In the genomic region with DNA sequence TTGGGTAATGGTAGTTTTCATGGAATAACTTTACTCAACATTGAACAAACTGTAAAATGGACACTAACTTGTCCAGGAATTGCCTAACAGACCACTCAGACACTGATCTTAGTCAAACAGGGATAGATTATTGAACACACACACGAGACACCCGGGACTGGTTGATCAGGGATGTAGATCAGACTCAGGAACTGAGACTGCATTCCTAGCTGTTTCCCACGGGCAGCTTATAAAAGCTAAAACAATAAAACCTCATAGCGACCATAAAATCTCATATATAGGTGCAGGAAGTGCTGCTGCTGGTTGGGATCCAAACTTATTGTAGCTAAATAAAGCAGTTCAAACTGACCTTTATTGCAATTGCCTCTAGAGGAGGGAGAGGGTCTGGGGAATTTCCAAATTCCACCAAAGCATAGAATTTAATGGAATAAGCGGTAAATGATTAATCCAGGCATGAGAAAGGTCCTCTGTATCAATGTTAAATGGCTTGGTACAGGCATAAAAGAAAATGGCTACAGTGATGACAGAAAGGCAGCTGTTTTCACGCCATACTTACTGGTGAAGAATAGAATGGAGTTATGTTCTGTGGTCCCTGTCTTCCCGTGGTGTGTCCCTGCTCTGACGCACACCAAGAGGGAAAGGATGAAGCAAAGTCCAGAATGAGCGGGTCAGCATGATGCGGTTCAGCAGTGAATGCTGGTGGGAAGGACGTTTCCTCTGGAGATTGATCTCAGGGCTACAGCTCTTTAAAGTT, we compare ENCODE assay signal across 19 mouse cellular contexts.
DNase-seq lines count a peak whose midpoint lies in the region; ATAC-seq and TF ChIP-seq lines count a peak whose summit lies in the region.
"Had no signal": no experiment of that assay in that cellular context is flagged by ENCODE, and none has a peak within 500 bp of the region (broad histone marks: within the 10 kb centered on the region; RNA-seq: fewer than 3 reads in every experiment).

No protein-coding gene starts in this region.

- ATAC-seq in kidney, embryonic 15.5 days (replicated peaks; ENCODE audit: low FRiP score) = peak; percentile 54; the same call in 1 of the 2 replicates
- ATAC-seq: forebrain, embryonic 13.5 days; forebrain, postnatal 0 days had no signal

- DNase-seq in kidney, adult 11 months = no peak
- no peak for DNase-seq in CH12.LX (ENCODE audit: extremely low read depth)
- DNase-seq in forelimb bud, embryonic 11.5 days (ENCODE audit: low read depth, low spot score) = peak; percentile 12
- DNase-seq in B cell, adult 2 months = no peak
- DNase-seq in layer of hippocampus, adult 8-10 months (ENCODE audit: low spot score in 2 of 2) = no peak
- DNase-seq: adrenal gland, adult 8-10 months; cerebellum, adult 11 months; cerebellum, adult 9-10 months; cerebellum, postnatal 36 days; gastrocnemius, postnatal 25 days had no signal

- H3K4me3 ChIP-seq in kidney, embryonic 15.5 days (replicated peaks) = no peak overlapping the region
- H3K4me3 ChIP-seq in CH12.LX (replicated peaks in 1 of 3; ENCODE audit: low read depth in 2 of 3, low read length in 2 of 3, poor library complexity in 1 of 3) (peak overlapping the region in 2 of 3 experiments; percentile 27 to 36), myocyte (no peak overlapping the region)
- H3K4me3 ChIP-seq: embryonic facial prominence, embryonic 10.5 days; forebrain, embryonic 13.5 days; heart, embryonic 12.5 days; hindbrain, embryonic 10.5 days; hindbrain, embryonic 15.5 days had no signal

- H3K27ac ChIP-seq in kidney, embryonic 15.5 days = no peak overlapping the region
- peak overlapping the region; percentile 98 for H3K27ac ChIP-seq in CH12.LX (ENCODE audit: insufficient read depth, low read depth)
- H3K27ac ChIP-seq: embryonic facial prominence, embryonic 10.5 days; forebrain, embryonic 13.5 days; hindbrain, embryonic 10.5 days; hindbrain, embryonic 15.5 days had no signal

- 50% methylated on average over 11 of the region's 11 CpGs for WGBS in kidney, embryonic 15.5 days

- no peaks in the 10 kb centered on the region for H3K27me3 ChIP-seq in kidney, embryonic 15.5 days
- H3K27me3 ChIP-seq in CH12.LX (replicated peaks) = no peaks in the 10 kb centered on the region
- no peaks in the 10 kb centered on the region for H3K27me3 ChIP-seq in myocyte (ENCODE audit: control insufficient read depth, insufficient read depth, insufficient read length)
- H3K27me3 ChIP-seq: forebrain, embryonic 13.5 days; heart, embryonic 12.5 days; hindbrain, embryonic 15.5 days had no signal

- H3K4me1 ChIP-seq in kidney, embryonic 15.5 days = no peaks in the 10 kb centered on the region
- H3K4me1 ChIP-seq in CH12.LX (ENCODE audit: control insufficient read depth in 1 of 2, insufficient read depth in 2 of 2) = no peaks in the 10 kb centered on the region
- H3K4me1 ChIP-seq: embryonic facial prominence, embryonic 10.5 days; forebrain, embryonic 13.5 days; heart, embryonic 12.5 days; hindbrain, embryonic 10.5 days; hindbrain, embryonic 15.5 days had no signal

- no peak overlapping the region for H3ac ChIP-seq in myocyte (ENCODE audit: control insufficient read depth, insufficient read length)

- H3K4me2 ChIP-seq in kidney, embryonic 15.5 days = no peak overlapping the region
- H3K4me2 ChIP-seq in CH12.LX (ENCODE audit: insufficient read depth, low read depth, poor library complexity, severe bottlenecking) = peak overlapping the region; percentile 61
- H3K4me2 ChIP-seq in myocyte (ENCODE audit: low read depth) = peak overlapping the region; percentile 42
- H3K4me2 ChIP-seq: forebrain, embryonic 13.5 days; heart, embryonic 12.5 days; hindbrain, embryonic 15.5 days had no signal

- TF ChIP-seq POLR2A in CH12.LX (IDR thresholded peaks at IDR 0.05; ENCODE audit: low read depth, low read length) (no peak), myocyte (IDR thresholded peaks at IDR 0.05; ENCODE audit: insufficient read length, low read depth) (no peak)

- H3K9me3 ChIP-seq in kidney, embryonic 15.5 days (replicated peaks) = no peaks in the 10 kb centered on the region
- H3K9me3 ChIP-seq in CH12.LX (replicated peaks; ENCODE audit: low read length) = peaks cover 7% of the 10 kb centered on the region
- H3K9me3 ChIP-seq: embryonic facial prominence, embryonic 10.5 days; forebrain, embryonic 13.5 days; heart, embryonic 12.5 days; hindbrain, embryonic 10.5 days; hindbrain, embryonic 15.5 days had no signal

- no peak for TF ChIP-seq EP300 in CH12.LX (IDR thresholded peaks at IDR 0.05; ENCODE audit: low read length)

- no peak for TF ChIP-seq RAD21 in CH12.LX (IDR thresholded peaks at IDR 0.05; ENCODE audit: low read depth, low read length)

- in situ Hi-C loops in CH12.LX (cut with MboI; ENCODE audit: low pct_ligation_motif_present, low pct_unique_long_range_greater_than_20kb, low sequenced_read_pairs) = no loop called here

- H3K36me3 ChIP-seq in kidney, embryonic 15.5 days = no peaks in the 10 kb centered on the region
- no peaks in the 10 kb centered on the region for H3K36me3 ChIP-seq in CH12.LX (replicated peaks in 1 of 2; ENCODE audit: control insufficient read depth in 1 of 2, insufficient read depth in 1 of 2, low read length in 1 of 2)
- no peaks in the 10 kb centered on the region for H3K36me3 ChIP-seq in myocyte (ENCODE audit: control insufficient read depth, insufficient read depth)
- H3K36me3 ChIP-seq: embryonic facial prominence, embryonic 10.5 days; G1E; heart, embryonic 12.5 days; hindbrain, embryonic 10.5 days; hindbrain, embryonic 15.5 days had no signal

- H3K9ac ChIP-seq in kidney, embryonic 15.5 days = no peak overlapping the region
- H3K9ac ChIP-seq in CH12.LX (ENCODE audit: insufficient read depth, low read depth) = peak overlapping the region; percentile 39; the same call in 1 of the 2 replicates
- H3K9ac ChIP-seq: forebrain, embryonic 13.5 days; forebrain, postnatal 0 days; heart, embryonic 12.5 days; hindbrain, embryonic 15.5 days had no signal

- H3K79me2 ChIP-seq in CH12.LX (replicated peaks; ENCODE audit: control insufficient read depth, extremely low read depth, insufficient read depth, poor library complexity, severe bottlenecking) = no peaks in the 10 kb centered on the region
- no peaks in the 10 kb centered on the region for H3K79me2 ChIP-seq in myocyte (ENCODE audit: control insufficient read depth, insufficient read depth)

- dilution Hi-C loops in CH12.LX (cut with MboI; ENCODE audit: extremely low pct_ligation_motif_present, extremely low pct_unique_long_range_greater_than_20kb, low sequenced_read_pairs) = no loop called here

- TF ChIP-seq CTCF in CH12.LX (conservative IDR thresholded peaks at IDR 0.05 in 1 of 2, IDR thresholded peaks at IDR 0.05 in 1 of 2; ENCODE audit: low read depth in 2 of 2, low read length in 2 of 2) = no peak

TF ChIP-seq in CH12.LX, 34 proteins besides CTCF, POLR2A, EP300 and RAD21:
- TF ChIP-seq GABPA (IDR thresholded peaks at IDR 0.05; ENCODE audit: insufficient replicate concordance, low read depth, low read length) (no peak), ZC3H11A (IDR thresholded peaks at IDR 0.05; ENCODE audit: low read depth, low read length) (no peak), NRF1 (IDR thresholded peaks at IDR 0.05; ENCODE audit: low read depth, low read length) (peak; percentile 25; the same call in 1 of the 2 replicates), E2F4 (IDR thresholded peaks at IDR 0.05; ENCODE audit: insufficient replicate concordance, low read depth, low read length) (no peak), IRF4 (IDR thresholded peaks at IDR 0.05; ENCODE audit: low read depth, low read length) (0 out of 2 replicates have a peak, but pooled peaks have one; percentile 23), TBP (conservative IDR thresholded peaks at IDR 0.05; ENCODE audit: low read depth, low read length) (no peak), SIN3A (IDR thresholded peaks at IDR 0.05; ENCODE audit: low read length) (peak; percentile 35; the same call in 1 of the 2 replicates), NELFE (IDR thresholded peaks at IDR 0.05; ENCODE audit: low read depth, low read length) (0 out of 2 replicates have a peak, but pooled peaks have one; percentile 22), MAZ (IDR thresholded peaks at IDR 0.05; ENCODE audit: low read depth, low read length) (no peak), KAT2A (IDR thresholded peaks at IDR 0.05; ENCODE audit: insufficient replicate concordance, low read length) (no peak), MXI1 (IDR thresholded peaks at IDR 0.05; ENCODE audit: low read depth, low read length) (no peak)
TF ChIP-seq in CH12.LX: peak in this region for 4.

TF ChIP-seq in myocyte, 11 proteins besides CTCF, POLR2A, EP300 and RAD21:
- no peak for TF ChIP-seq POLR2AphosphoS2 (IDR thresholded peaks at IDR 0.05; ENCODE audit: insufficient read length, low read depth)
- TF ChIP-seq MAX (IDR thresholded peaks at IDR 0.05; ENCODE audit: low read depth) = no peak
- no peak for TF ChIP-seq CEBPB (IDR thresholded peaks at IDR 0.05; ENCODE audit: insufficient read depth, poor library complexity, severe bottlenecking)
- no peak for TF ChIP-seq TCF12 (IDR thresholded peaks at IDR 0.05; ENCODE audit: insufficient read depth, poor library complexity, severe bottlenecking)
- TF ChIP-seq E2F4 (IDR thresholded peaks at IDR 0.05; ENCODE audit: insufficient read depth) = no peak
- no peak for TF ChIP-seq MYOD1 (IDR thresholded peaks at IDR 0.05; ENCODE audit: control insufficient read depth in 1 of 3, insufficient read length in 2 of 3, low read depth in 2 of 3)
- no peak for TF ChIP-seq MYOG (IDR thresholded peaks at IDR 0.05; ENCODE audit: control insufficient read depth in 1 of 3, insufficient read depth in 1 of 3, insufficient read length in 2 of 3, low read depth in 2 of 3)
- TF ChIP-seq SRF (IDR thresholded peaks at IDR 0.05; ENCODE audit: control insufficient read depth, insufficient read length, low read depth) = no peak
- no peak for TF ChIP-seq REST (IDR thresholded peaks at IDR 0.05; ENCODE audit: insufficient read depth, insufficient read length)
- TF ChIP-seq USF1 (IDR thresholded peaks at IDR 0.05; ENCODE audit: low read depth) = no peak
- no peak for TF ChIP-seq TCF3 (IDR thresholded peaks at IDR 0.05; ENCODE audit: insufficient read length, low read depth)
TF ChIP-seq in myocyte: peak in this region for 0.

Comparison
In these comparisons a context has a peak if more than half of its experiments do, and no peak if none do; other contexts are left out.
1. H3K4me3 ChIP-seq: peak in CH12.LX (2 of 3); none in kidney, embryonic 15.5 days (single experiment) and myocyte (single experiment).